Mouse (Mus musculus) embryonic fibroblast, embryonic 13.5 days (primary cell): ENCODE results near the gene Ntsr2.

Source experiments
- CTCF ChIP-seq: IDR thresholded peaks from 2 replicates; pipeline ENCODE4 v1.5.1; 2011; ENCODE audit warnings: mild to moderate bottlenecking, control low read depth, low read length, moderate library complexity, borderline replicate concordance; ENCODE audit not compliant: insufficient read depth
- POLR2A ChIP-seq: IDR thresholded peaks from 2 replicates; pipeline ENCODE4 v1.6.1; 2011; ENCODE audit warnings: low read depth, mild to moderate bottlenecking, control low read depth, low read length, moderate library complexity

GRCm38 (mm10) chr12:16665022-16665421, 11.8 kb downstream of the Ntsr2 start:
- TF ChIP-seq POLR2A (no peak), CTCF (no peak)
